Mouse (Mus musculus): ENCODE results near the gene 4930432K21Rik. TPM values are rescaled to one million over a fixed set of nuclear protein-coding genes. Genes with fewer than 3 reads are reported as not detected.
A peak's percentile ranks its signal among the peaks of the same experiment; 100 is the strongest.

The 4930432K21Rik gene
- polyA plus RNA-seq, 1 experiment: 0.63 TPM

GRCm38 (mm10) chr8:84185117-84185516 is 37.3 kb downstream of the 4930432K21Rik start, which contains the start of gene Nanos3:
Nanos3 (minus strand) TSS chr8:84185217.
- WGBS: 98% methylated on average over 7 of the region's 7 CpGs
- DNase-seq: no peak
- Histone ChIP-seq H3K4me3 (ENCODE audit: insufficient read depth, low read depth, low read length) (peak within 1 kb of the TSS; percentile 58; the same call in 1 of the 2 replicates), H3K27me3 (replicated peaks; ENCODE audit: control insufficient read depth, insufficient read depth, low read length) (no peaks in the 10 kb centered on the region), H3K36me3 (ENCODE audit: control insufficient read depth, insufficient read depth, low read length) (no peaks in the 10 kb centered on the region), H3K27ac (ENCODE audit: insufficient read depth, low read depth, low read length) (no peak within 1 kb of the TSS), H3K4me1 (ENCODE audit: control insufficient read depth, insufficient read depth, low read length) (no peaks in the 10 kb centered on the region; the same call in 1 of the 2 replicates)
- TF ChIP-seq POLR2A (IDR thresholded peaks at IDR 0.05; ENCODE audit: low read depth, low read length) (no peak), CTCF (conservative IDR thresholded peaks at IDR 0.05; ENCODE audit: insufficient read depth, insufficient read length, low read depth, low read length) (no peak)

GRCm38 (mm10) chr8:84186547-84186946 is 38.7 kb downstream of the 4930432K21Rik start:
- Histone ChIP-seq H3K4me3 (ENCODE audit: insufficient read depth, low read depth, low read length) (peak overlapping the region; percentile 36), H3K4me1 (ENCODE audit: control insufficient read depth, insufficient read depth, low read length) (no peaks in the 10 kb centered on the region; the same call in 1 of the 2 replicates), H3K27me3 (replicated peaks; ENCODE audit: control insufficient read depth, insufficient read depth, low read length) (no peaks in the 10 kb centered on the region), H3K36me3 (ENCODE audit: control insufficient read depth, insufficient read depth, low read length) (no peaks in the 10 kb centered on the region), H3K27ac (ENCODE audit: insufficient read depth, low read depth, low read length) (peak overlapping the region; percentile 17; the same call in 1 of the 2 replicates)
- TF ChIP-seq CTCF (conservative IDR thresholded peaks at IDR 0.05; ENCODE audit: insufficient read depth, insufficient read length, low read depth, low read length) (peak; percentile 97), POLR2A (IDR thresholded peaks at IDR 0.05; ENCODE audit: low read depth, low read length) (no peak)
- under 1% methylated on average over 12 of the region's 12 CpGs for WGBS
- peak; percentile 86 for DNase-seq

- Histone ChIP-seq H3K27me3 (replicated peaks; ENCODE audit: control insufficient read depth, insufficient read depth, low read length) (no peaks in the 10 kb centered on the region), H3K36me3 (ENCODE audit: control insufficient read depth, insufficient read depth, low read length) (no peaks in the 10 kb centered on the region), H3K4me1 (ENCODE audit: control insufficient read depth, insufficient read depth, low read length) (no peaks in the 10 kb centered on the region; the same call in 1 of the 2 replicates), H3K4me3 (ENCODE audit: insufficient read depth, low read depth, low read length) (peak overlapping the region; percentile 36), H3K27ac (ENCODE audit: insufficient read depth, low read depth, low read length) (peak overlapping the region; percentile 17; the same call in 1 of the 2 replicates)
- DNase-seq: peak; percentile 78
- TF ChIP-seq POLR2A (IDR thresholded peaks at IDR 0.05; ENCODE audit: low read depth, low read length): no peak
- peak; percentile 76 for TF ChIP-seq CTCF (conservative IDR thresholded peaks at IDR 0.05; ENCODE audit: insufficient read depth, insufficient read length, low read depth, low read length)
- WGBS: 6% methylated on average over 21 of the region's 21 CpGs
Measured at GRCm38 (mm10) chr8:84187065-84187755, 39.4 kb downstream of the 4930432K21Rik start.

- no peak for DNase-seq
- 67% methylated on average over 10 of the region's 10 CpGs for WGBS
- TF ChIP-seq POLR2A (IDR thresholded peaks at IDR 0.05; ENCODE audit: low read depth, low read length) (no peak), CTCF (conservative IDR thresholded peaks at IDR 0.05; ENCODE audit: insufficient read depth, insufficient read length, low read depth, low read length) (no peak)
- H3K27me3 ChIP-seq (replicated peaks; ENCODE audit: control insufficient read depth, insufficient read depth, low read length): no peaks in the 10 kb centered on the region
- H3K4me1 ChIP-seq (ENCODE audit: control insufficient read depth, insufficient read depth, low read length): no peaks in the 10 kb centered on the region; the same call in 1 of the 2 replicates
- H3K4me3 ChIP-seq (ENCODE audit: insufficient read depth, low read depth, low read length): no peak overlapping the region
- no peaks in the 10 kb centered on the region for H3K36me3 ChIP-seq (ENCODE audit: control insufficient read depth, insufficient read depth, low read length)
- no peak overlapping the region for H3K27ac ChIP-seq (ENCODE audit: insufficient read depth, low read depth, low read length)
Measured at GRCm38 (mm10) chr8:84188671-84189070, 40.8 kb downstream of the 4930432K21Rik start.

GRCm38 (mm10) chr8:84189603-84190002 is 41.8 kb downstream of the 4930432K21Rik start:
- peak; percentile 89 for DNase-seq
- 56% methylated on average over 4 of the region's 4 CpGs for WGBS
- H3K4me1 ChIP-seq (ENCODE audit: control insufficient read depth, insufficient read depth, low read length): no peaks in the 10 kb centered on the region

GRCm38 (mm10) chr8:84190191-84190867 is 42.5 kb downstream of the 4930432K21Rik start:
- H3K27ac ChIP-seq (ENCODE audit: insufficient read depth, low read depth, low read length): no peak overlapping the region

More at GRCm38 (mm10) chr8:84189603-84190002, 41.8 kb downstream of the 4930432K21Rik start:
- H3K27me3 ChIP-seq (replicated peaks; ENCODE audit: control insufficient read depth, insufficient read depth, low read length): no peaks in the 10 kb centered on the region
- peak overlapping the region; percentile 90 for H3K27ac ChIP-seq (ENCODE audit: insufficient read depth, low read depth, low read length)
- no peaks in the 10 kb centered on the region for H3K36me3 ChIP-seq (ENCODE audit: control insufficient read depth, insufficient read depth, low read length)
- no peak overlapping the region for H3K4me3 ChIP-seq (ENCODE audit: insufficient read depth, low read depth, low read length)
- TF ChIP-seq POLR2A (IDR thresholded peaks at IDR 0.05; ENCODE audit: low read depth, low read length): no peak
- TF ChIP-seq CTCF (conservative IDR thresholded peaks at IDR 0.05; ENCODE audit: insufficient read depth, insufficient read length, low read depth, low read length): no peak

GRCm38 (mm10) chr8:84192023-84192422 is 44.2 kb downstream of the 4930432K21Rik start:
- Histone ChIP-seq H3K4me3 (ENCODE audit: insufficient read depth, low read depth, low read length) (peak overlapping the region; percentile 36), H3K27me3 (replicated peaks; ENCODE audit: control insufficient read depth, insufficient read depth, low read length) (no peaks in the 10 kb centered on the region), H3K4me1 (ENCODE audit: control insufficient read depth, insufficient read depth, low read length) (no peaks in the 10 kb centered on the region), H3K27ac (ENCODE audit: insufficient read depth, low read depth, low read length) (peak overlapping the region; percentile 90), H3K36me3 (ENCODE audit: control insufficient read depth, insufficient read depth, low read length) (no peaks in the 10 kb centered on the region)
- DNase-seq: peak; percentile 78
- TF ChIP-seq POLR2A (IDR thresholded peaks at IDR 0.05; ENCODE audit: low read depth, low read length): peak; percentile 3
- no peak for TF ChIP-seq CTCF (conservative IDR thresholded peaks at IDR 0.05; ENCODE audit: insufficient read depth, insufficient read length, low read depth, low read length)
- WGBS: 37% methylated on average over 13 of the region's 13 CpGs

More at GRCm38 (mm10) chr8:84190191-84190867, 42.5 kb downstream of the 4930432K21Rik start:
- no peak for DNase-seq
- no peak overlapping the region for H3K4me3 ChIP-seq (ENCODE audit: insufficient read depth, low read depth, low read length)
- TF ChIP-seq CTCF (conservative IDR thresholded peaks at IDR 0.05; ENCODE audit: insufficient read depth, insufficient read length, low read depth, low read length) (no peak), POLR2A (IDR thresholded peaks at IDR 0.05; ENCODE audit: low read depth, low read length) (no peak)
- no peaks in the 10 kb centered on the region for H3K36me3 ChIP-seq (ENCODE audit: control insufficient read depth, insufficient read depth, low read length)
- H3K27me3 ChIP-seq (replicated peaks; ENCODE audit: control insufficient read depth, insufficient read depth, low read length): no peaks in the 10 kb centered on the region
- no peaks in the 10 kb centered on the region for H3K4me1 ChIP-seq (ENCODE audit: control insufficient read depth, insufficient read depth, low read length)
- 93% methylated on average over 7 of the region's 7 CpGs for WGBS
